Mouse (Mus musculus) kidney, adult 18-20 months (tissue): ENCODE results near the gene Siglech.
A peak's percentile ranks its signal among the peaks of the same experiment; 100 is the strongest.
"Not testable (repeated sequence)": the region's sequence is repeated elsewhere in the genome, so short reads cannot be mapped to it uniquely, and the experiment has no call there.

Source experiments
- DNase-seq: peaks from one replicate; pipeline ENCODE4 v3.0.0; 2021

The Siglech gene

DNA sequence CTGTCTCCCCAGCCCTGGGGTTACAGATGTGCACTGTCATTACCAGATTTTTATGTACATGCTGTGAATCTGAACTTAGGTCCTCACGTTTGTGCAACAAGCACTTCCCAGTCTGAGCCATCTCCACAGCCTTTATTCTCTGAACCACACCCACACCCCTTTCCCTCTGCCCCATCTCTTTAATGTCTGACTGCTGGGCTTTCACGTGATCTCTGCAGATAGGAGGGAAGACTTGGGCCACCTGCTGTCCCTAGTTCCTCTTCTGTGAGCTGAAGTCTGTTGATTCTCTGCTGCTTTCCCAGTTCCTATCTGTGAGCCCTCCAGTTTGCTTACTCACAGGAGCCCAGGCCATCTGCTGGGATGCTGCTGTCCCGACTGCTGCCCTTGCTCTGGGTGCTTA is at the start of gene Siglech:
TSS of gene Siglech (plus strand) at position 253 of the 400 bp plus-strand sequence.
- DNase-seq, result no peak

DNA sequence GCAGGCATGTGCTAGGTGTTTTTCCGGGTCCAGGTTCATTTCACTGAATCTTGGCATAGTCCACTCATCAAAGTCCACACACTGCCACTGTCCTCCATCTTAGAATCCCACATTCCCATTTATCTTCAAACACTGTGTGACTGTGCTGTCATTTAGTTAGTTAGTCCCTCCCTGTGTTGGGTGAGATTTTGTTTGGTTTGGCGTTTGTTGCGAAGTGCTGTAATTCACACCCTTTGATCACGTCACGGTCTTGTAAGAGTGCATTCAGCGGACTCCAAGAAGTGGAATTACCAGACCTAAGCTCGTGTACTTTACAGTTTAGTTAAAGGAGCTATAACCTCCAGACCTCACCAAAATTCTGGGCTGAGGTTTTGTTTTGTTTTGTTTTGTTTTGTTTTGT is 45.3 kb upstream of the Siglech start:
- DNase-seq, result no peak

DNA sequence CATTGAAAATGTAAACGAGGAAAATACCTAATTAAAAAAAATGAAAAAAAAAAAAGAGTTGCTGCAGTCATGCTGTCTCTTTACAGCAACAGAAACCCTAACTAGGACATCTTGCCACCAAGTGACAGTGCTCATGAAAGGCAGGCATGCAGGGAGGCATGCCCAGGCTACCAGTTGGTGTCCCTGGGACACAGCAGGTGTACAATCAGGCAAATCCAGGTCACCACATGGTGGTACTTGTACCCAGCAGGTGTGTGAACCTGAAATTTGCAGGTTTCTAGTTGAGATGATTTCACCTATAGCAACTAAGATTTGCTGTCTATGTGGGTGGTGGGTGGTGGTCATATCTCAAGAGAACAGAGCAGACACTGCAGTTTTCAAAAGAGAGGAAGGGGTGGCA is 39.1 kb upstream of the Siglech start:
- DNase-seq, result no peak

DNA sequence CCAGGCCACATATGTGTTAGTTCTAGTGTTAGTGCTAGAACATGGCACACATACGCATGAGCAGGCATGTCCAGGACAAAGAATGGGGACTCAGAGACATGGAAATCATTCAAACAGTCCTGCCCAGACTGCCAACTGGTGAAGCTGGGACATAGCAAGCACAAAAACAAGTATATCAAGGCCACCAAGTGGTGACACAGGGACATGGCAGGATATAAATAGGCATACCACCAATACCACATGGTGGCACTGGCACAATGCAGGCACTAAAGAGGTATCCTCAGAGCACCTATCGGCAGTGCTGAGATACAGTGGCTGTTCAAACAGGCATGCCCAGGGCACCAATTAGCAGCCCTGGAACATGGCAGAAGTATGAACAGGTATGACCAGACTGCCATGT is 33.5 kb upstream of the Siglech start:
- DNase-seq, result no peak

DNA sequence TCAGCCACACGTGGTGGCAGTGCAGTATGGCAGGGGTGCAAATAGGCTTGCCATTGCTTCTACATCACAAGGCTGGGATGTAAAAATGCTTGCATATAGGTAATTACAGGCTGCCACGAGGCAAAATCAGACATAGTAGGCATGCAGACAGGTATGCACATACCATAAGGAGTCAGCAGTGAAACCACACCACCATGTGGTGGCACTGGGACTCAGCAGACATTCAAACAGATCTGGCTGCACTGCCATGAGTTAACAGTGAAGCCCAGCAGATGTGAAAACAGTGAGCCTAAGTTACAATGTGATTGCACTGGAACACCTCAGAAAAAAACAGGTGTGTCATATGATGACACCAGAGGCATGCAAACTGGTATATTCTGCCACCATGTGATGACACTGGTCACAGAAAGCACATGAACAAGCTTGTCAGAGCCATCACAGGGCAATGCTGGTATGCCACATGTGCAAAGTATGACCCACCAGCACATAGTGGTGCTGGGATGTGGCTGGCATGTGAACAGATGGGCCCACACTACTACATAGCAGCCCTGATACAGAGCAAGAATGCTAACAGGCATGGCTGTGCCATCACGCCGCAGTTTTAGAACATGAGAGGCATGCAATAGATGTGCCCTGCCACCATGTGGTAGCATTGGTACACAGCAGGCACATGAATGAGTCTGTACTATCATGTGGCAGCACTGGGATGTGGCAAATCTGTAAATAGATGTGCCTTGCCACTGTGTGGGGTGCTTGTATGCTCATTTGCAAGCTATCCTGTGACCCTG is 30.7 kb upstream of the Siglech start:
- peak; percentile 13 for DNase-seq

DNA sequence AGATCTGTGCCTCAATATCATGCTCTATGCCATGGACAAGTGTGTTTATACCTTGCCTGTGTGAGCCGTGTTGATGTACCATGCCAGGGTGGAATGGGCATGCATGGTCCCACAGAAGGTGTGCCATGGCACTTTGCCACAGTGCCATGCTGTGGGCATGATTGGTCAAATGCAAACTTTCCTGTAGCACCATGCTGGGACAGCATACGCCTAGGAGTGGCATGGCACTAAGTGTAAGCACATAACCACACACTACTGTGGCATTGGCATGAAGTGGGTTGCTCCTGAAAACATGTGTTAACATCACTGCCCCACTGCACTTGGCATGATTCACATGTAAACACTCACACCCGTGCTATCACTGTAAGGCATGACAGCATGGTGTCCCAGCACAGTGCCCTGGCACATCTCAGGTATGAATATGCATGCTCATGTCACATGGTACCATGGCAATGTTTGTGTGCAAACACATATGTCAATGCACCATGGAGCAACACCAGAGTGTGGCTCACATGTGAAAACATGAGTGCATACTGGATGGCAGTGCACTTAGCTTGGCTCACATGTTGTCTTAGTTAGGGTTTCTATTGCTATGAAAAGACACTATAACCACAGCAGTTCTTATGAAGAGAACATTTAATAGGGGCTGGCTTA is 24.2 kb upstream of the Siglech start:
- no peak for DNase-seq

DNA sequence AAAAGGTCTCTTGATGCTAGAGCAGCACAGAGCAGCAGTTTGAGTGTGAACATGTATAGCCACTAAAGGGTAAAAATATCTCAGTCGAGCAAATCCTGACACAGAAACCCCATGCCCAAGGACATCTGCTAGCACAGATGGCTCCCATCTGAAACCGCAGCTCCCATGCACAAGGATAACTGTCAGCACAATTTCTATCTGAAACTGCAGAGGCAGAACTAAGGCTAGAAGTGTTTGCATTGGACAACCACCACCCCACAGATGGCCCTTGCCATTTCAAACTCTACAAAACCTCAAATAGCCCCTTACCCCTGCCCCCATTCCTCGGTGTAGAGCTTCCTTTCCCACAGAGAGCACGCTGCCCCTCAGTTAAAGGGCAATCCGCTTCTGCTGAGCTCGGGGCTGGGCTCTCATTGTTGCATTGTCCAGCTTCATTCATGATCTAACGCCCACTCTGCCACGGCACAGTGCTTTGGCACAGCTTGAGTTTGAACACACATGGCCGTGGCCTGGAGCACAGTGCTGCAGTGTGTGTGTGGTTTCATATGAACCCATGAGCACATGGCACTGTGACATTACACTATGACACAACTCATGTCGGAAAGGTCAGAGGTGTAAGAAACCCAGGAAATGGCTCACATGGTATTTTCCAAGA is 23.3 kb upstream of the Siglech start:
- DNase-seq, result no peak

DNA sequence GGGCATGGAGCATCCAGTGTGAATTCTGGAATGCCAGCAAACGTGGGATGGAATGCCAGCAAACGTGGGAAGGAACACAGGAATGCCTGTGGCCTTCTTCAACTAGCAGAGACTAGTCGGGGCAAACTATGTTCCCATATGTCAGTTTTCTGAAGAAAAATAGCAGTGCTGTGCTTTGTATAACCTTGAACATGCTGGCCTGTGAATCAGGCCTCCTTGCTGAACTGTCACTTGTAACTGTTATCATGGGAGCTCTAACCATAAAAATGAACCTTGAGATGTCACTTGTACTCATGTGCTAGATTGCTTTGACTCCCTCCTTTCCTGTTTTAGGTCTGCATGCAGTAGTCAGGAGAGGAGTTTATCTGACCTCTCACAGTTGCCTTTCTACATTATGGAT is 17.1 kb upstream of the Siglech start:
- no peak for DNase-seq

DNA sequence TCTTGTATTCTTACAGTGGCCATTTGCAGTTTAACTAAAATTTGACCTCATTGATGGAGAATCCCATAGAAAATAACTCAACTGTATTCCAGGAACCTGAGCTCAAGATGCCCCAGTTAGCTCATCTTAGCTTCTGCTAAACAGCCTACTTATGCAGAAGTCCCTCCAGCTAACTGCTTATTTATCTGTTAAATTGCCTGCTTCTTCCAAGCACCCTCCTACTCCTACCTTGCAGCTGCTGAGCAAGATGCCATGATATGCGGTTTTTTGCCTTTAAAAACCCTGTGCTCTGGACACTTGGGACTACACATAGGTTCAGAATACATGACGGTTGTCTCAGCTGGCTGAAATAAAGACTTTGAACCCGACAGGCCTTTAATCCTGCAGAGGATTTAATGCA is 8.6 kb upstream of the Siglech start:
- no peak for DNase-seq

DNA sequence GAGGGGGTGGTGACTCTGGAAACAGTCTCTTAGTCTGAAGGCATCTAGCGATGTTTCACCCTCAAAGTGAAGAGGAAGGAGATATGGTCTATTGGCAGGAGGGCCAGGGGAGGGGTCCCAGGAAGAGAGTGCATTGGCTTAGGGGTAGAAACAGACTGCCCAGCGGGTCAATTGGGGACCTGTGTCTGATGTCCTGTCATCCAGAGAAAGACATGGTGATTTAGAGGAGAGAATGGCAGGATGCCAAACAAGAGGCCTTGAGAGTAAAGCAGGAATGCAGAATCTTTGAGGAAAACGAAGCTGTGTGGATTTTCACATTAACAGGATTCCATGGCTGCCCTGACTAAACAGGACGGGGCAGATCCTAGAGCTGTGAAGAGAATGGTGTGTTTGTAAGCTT is 12.0 kb downstream of the Siglech start:
- DNase-seq, result no peak

DNA sequence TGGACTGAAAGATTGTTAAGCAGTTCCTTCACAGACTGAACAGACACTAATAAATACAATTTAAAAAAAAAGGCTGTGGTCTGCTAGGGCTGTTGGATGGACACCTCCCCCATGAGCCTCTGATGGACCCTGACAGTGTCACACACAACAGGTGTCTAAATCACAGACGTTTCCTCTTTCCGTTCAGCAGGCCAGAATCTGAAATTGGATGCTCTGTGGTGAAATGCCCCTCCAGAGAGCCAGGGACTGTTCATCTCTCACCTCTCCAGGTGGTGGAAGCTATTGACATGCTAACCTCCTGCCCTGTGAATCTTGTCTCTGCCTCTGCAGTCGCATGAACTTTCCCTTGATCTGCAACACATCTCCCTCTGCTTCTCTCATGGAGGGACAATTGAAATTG is 14.5 kb downstream of the Siglech start:
- no peak for DNase-seq

DNA sequence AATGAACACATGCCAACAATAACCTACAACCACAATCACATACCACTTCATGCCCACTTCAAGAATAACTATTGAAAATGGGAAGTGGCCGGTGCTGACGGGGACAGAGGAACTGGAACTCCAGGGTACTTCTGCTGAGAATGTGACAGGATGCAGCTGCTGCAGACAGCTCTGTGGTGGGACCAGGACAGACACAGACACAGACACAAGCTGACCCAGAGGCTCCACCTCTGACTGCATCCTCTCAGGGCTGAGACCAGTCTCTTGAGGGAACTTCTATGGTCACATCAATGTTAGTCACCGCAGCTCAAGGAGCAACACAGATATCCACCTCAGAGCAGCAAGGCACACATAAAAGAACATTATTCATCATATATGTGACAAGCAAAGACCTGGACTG is 16.6 kb downstream of the Siglech start:
- no peak for DNase-seq

DNA sequence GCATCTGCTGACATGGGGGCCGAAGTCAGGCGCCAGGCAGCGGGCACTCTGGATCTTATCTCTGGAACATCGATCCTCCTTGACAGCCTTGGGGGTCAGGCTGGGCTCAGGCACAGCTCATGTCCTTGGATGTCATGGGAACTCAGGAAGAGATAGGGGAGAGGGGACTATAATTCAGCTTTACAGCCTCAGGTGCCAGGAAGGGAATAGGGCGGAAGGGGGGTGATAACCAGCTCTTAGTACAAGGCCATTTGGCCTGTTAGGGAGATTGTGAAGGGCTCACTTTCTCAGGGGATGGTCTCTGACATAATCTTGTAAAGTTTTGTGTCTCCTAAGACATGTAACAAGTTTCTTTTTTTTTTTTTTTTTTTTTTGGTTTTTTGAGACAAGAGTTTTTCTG is 22.6 kb downstream of the Siglech start:
- DNase-seq, result not testable (repeated sequence)

DNA sequence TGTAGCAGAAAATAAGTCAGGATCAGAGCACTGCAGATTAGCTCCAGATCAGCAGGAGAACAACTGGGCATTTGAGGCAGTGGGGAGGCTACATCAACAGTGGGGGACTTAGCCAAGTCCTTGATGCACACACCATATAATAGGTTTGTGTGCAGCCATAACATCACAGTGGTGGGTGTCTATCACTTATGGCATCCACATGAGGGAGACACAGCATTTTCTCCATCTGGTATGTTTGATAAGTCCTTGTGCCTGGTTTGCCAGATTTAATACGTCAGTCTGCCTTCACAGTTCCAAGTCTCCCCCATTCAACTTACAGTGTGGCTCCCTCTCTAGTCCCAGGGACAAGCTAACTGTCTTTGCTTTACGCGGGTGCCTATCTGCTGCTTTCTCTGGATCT is 24.3 kb downstream of the Siglech start:
- DNase-seq, result no peak

DNA sequence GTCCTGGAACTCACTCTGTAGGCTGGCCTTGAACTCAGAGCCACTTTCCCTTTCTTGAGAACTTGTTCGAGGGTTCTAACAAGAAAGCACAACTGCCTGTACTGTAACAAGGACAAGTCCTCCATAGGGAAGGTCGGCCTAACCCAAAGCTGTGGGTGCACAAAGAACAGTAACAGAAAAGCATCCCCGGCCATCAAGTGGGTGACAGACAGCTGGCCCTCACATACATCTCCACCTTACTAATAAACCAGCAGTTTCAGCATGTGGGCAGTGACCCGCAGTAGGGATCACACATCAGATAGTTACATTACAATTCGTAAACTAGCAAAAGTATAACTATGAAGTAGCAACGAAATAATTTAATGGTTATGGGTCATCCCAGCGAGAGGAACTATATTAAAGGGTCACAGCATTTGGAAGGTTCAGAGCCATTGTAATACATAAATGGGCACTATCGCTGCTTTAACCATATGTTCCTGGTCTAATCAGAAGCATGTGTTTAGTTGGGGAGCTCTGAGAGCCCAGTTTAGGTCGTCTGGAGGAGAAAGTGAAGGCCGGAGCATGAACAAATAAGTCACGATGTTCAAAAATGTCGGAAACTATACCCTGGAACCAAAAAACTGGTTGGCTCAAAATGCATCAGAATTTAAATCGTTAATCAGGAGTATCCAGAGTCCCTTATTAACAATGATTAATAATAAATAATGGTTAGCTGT is 25.4 kb downstream of the Siglech start:
- DNase-seq, result no peak

DNA sequence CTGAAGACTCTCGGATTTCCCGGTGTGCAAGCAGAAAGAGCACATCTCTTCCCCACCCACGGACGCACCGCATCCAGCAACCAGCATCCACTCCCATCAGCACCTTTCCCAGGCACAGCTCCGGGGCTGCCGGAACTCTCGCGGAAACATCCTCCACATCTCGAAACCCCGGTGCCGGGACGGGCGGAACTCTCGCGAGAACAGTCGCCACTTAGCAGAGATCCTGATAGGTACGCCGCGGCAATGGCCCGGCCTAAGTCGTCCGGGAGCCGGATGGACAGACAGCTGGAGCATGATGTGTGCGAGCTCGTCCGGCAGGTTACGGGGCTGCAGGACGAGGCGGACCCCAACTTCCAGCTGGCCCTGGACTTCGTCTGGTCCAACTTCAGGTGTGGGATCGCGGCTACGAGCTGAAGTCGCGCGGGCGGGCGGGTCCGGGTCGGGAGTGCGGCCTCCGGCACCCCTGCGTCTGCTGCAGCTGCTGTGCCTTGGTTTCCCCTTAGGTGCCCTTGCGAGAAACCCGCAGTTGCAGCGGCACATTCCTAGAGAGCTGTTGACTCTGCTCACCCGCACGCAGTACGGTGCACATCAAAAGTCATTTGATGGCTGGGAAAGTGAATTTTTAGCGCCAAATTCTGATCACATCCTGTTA is 26.1 kb downstream of the Siglech start, which contains the start of gene Tubgcp5:
TSS of gene Tubgcp5 (plus strand) at position 203 of the 652 bp plus-strand sequence.
- peak; percentile 95 for DNase-seq

DNA sequence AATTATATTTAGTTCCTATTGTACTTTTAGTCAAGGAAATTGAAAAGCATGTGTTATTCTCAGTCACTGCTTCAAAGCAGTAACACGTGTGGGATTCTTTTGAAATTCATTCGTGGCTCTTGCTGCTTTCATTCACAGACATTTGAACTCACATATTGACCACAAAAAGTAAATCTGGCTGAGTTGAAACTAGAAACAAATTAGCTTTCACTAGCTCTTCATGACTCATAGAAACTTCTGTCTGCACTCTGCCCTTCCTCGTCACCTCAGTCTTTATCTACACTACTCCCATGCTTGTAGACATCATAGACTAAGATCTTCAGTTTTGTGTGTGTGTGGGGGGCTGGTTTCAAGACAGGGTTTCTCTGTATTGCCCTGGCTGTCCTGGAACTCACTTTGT is 32.0 kb downstream of the Siglech start:
- DNase-seq, result no peak

DNA sequence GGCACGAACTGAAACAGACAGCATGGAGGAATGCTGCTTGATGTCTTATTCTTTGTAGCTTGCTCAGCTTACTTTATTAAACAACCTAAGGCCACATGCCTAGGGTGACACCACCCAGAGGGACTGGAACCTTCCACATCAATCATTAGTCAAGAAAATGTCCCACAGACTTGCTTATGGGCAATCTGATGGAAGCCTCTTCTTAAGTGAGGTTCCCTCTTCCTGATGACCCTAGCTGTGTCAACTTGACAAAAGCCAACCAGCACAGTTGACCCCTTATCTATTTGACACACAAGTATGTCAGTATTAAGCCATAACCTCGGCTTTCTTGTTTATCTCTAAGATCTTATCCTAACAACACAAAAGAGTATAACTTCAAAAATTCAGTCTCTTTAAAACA is 42.0 kb downstream of the Siglech start:
- no peak for DNase-seq

DNA sequence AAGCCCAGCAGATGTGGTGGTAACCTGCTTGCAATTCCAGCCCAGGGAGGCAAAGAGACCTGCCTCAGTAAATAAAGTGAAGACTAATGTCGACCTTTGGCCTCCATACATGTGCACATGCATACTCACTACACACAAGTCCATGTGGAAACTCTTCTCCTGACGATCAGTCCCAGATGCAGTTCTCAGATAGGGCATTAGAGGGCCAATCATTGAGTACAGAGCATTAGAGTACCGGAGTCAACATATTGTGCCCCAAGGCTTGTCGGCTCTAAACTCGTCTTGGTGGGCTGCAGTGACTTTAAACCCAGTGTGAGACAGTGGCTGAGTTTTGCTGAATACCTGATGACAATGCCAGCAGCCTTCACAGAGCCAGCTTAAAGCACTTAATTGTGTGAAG is 56.5 kb downstream of the Siglech start:
- no peak for DNase-seq

DNA sequence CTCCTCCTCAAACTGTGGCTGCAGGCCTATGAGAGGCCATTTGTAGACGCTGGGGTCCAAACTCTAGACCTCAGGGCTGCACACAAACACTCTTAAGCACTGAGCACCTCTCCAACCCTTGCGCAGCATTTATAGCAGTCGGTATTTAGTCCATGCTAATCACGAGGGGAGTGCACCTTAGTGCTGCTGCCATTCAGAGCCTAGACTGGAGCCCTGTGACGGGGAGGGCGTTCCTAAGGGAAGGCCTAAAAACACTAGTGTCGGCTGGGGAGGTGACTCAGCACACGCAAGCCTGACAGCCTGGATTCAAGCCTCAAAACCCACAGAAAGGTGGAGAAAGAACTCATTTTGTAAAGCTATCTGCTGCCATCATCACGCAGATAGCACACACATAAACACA is 59.6 kb downstream of the Siglech start:
- DNase-seq, result no peak
